Mouse (Mus musculus) heart, adult 10 weeks (tissue): ENCODE data around the gene Hmgcr. TPM values are rescaled to one million over a fixed set of nuclear protein-coding genes. Genes with fewer than 3 reads are reported as not detected.

Experiments used
- polyA plus RNA-seq: library from polyadenylated mRNA; stranded (reverse); fragments of 350-450 nt; fragmentation: Illumina TruSeq; extraction: RNeasy Lipid Tissue Mini Kit (QIAGEN cat#74804); gene quantifications from one replicate; pipeline ENCODE4 v1.2.3, GENCODE M21; 2014; ENCODE audit warnings: low read depth, low replicate concordance

Hmgcr gene
- 5.7 TPM for polyA plus RNA-seq

GRCm38 (mm10) chr13:96670406-96671077 lies at the start of gene Hmgcr:
Gene Hmgcr (minus strand): TSS chr13:96670936.

Other genes starting within 250 kb of the Hmgcr start
- gene Ankdd1b, start 199.7 kb downstream of the Hmgcr start, polyA plus RNA-seq, result 0.39 TPM
- gene Gm17622, start 180.2 kb downstream of the Hmgcr start, polyA plus RNA-seq, result not detected
- gene Polk, start 128.4 kb downstream of the Hmgcr start, polyA plus RNA-seq, result 3.9 TPM
- 30.9 TPM for gene Col4a3bp, start 128.3 kb downstream of the Hmgcr start, polyA plus RNA-seq
- not detected for gene Ankrd31, start 77.3 kb upstream of the Hmgcr start, polyA plus RNA-seq